Mouse (Mus musculus): ENCODE measurements around the gene Exo5. TPM values are rescaled to one million over a fixed set of nuclear protein-coding genes. Genes with fewer than 3 reads are reported as not detected.

Gene Exo5
- polyA plus RNA-seq (2017; shearing (Covaris generic)): 10 to 100 TPM; 27.2 to 27.6 TPM

DNA sequence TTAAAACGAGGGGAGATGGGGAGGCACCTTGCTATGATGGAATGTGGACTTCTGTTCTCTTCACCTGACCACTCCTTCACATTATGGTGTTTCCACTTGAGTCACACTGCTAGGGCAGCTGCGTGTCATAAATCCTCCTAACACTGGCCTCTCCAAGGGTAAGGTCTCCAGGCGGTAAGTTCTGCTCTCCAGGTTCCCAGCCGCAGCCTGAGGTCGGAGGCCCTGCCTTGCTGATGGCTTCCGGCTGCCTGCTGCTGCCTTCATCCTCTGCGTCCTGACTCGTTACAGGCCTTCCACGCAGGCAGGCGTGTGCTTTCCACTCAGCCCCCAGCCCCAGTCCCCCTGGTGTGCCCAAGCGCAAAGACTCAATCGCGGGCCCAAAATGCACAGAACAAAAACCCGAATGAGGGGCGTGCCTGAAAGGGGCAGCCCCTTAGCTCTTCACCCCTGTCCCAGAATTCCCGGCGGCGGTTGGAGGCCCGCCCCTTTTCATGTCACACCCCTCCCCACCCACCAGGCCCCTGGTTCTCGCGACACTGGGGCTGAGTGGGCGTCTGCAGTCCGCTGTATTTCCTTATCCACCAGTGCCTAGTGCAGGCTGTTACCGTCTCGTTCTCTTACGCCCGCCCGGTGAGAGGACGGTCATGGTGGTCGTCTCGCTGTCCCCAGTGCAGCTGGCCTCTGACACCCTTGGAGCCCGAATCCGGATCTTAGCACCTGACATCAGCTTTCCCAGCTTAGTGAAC lies at the start of gene Exo5:
Gene Exo5 (minus strand): TSS at position 464 of the 746 bp plus-strand sequence.

GRCm38 (mm10) chr4:120951428-120951973 lies 26.7 kb upstream of the Exo5 start, which contains the start of gene Zfp69:
TSS of gene Zfp69 (minus strand) at chr4:120951699.

Other genes with a start within 250 kb of the Exo5 start
- not detected for gene Kcnq4, start 176.4 kb downstream of the Exo5 start, polyA plus RNA-seq (2017; shearing (Covaris generic))
- 100 to 1,000 TPM in 1 of 2 experiments, 10 to 100 TPM in 1; 80.4 to 107 TPM for gene Nfyc, start 93.4 kb downstream of the Exo5 start, polyA plus RNA-seq (2017; shearing (Covaris generic))
- gene Rims3, start 70.2 kb downstream of the Exo5 start, polyA plus RNA-seq (2017; shearing (Covaris generic)): 1 to 10 TPM in 1 of 2 experiments, under 1 TPM in 1; 0.35 to 2.8 TPM
- 1 to 10 TPM; 2.3 to 3.1 TPM for gene Zfp69, start 26.7 kb upstream of the Exo5 start, polyA plus RNA-seq (2017; shearing (Covaris generic))
- 10 to 100 TPM; 65.6 to 69.1 TPM for gene Smap2, start 92.2 kb upstream of the Exo5 start, polyA plus RNA-seq (2017; shearing (Covaris generic))
- gene Col9a2, start 114.4 kb upstream of the Exo5 start, polyA plus RNA-seq (2017; shearing (Covaris generic)): not detected
- gene Zmpste24, start 173.2 kb upstream of the Exo5 start, polyA plus RNA-seq (2017; shearing (Covaris generic)): 10 to 100 TPM; 46.1 to 47.0 TPM
- not detected for gene Tmco2, start 184.2 kb upstream of the Exo5 start, polyA plus RNA-seq (2017; shearing (Covaris generic))

All from activated CD4-positive, CD25-positive, alpha-beta regulatory T cell (primary cell).